Mouse (Mus musculus): ENCODE results near the gene Nova2. TPM values are rescaled to one million over a fixed set of nuclear protein-coding genes. Genes with fewer than 3 reads are reported as not detected.

Gene Nova2
- polyA plus RNA-seq, 1 experiment from 2014 or later: 0.18 TPM

DNA sequence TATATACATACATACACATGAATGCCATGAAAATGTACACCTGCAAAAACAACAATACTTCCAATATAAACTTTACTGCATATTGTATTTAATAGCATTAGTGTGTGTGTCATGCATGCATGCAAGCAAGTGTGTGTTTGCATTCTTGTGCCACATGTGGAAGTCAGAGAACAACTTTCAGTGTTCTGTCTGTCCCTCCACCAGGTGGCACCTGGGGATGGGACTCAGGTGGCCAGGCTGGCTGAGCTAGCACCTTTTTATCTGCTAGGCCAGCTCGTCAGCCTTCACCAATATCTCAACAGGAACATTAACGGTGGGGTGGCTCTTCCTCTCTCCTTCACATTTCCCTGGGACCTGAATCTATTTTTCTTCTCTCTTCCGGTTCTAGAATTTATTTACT is 23.2 kb upstream of the Nova2 start:
- peak; percentile 61 for TF ChIP-seq CTCF (IDR thresholded peaks at IDR 0.05; ENCODE audit: low read depth)
- Histone ChIP-seq H3K4me3 (ENCODE audit: low read depth, low read length) (no peak overlapping the region), H3K9me3 (ENCODE audit: control insufficient read depth) (no peaks in the 10 kb centered on the region), H3K27me3 (replicated peaks; ENCODE audit: control insufficient read depth, insufficient read depth, low read length) (no peaks in the 10 kb centered on the region), H3K4me1 (replicated peaks; ENCODE audit: control insufficient read depth, insufficient read depth, low read length) (no peaks in the 10 kb centered on the region), H3K27ac (ENCODE audit: low read depth, low read length) (no peak overlapping the region), H3K9ac (ENCODE audit: low read depth, low read length) (no peak overlapping the region), H3K4me2 (replicated peaks; ENCODE audit: low read depth) (no peak overlapping the region), H3K36me3 (ENCODE audit: control insufficient read depth, insufficient read depth) (peaks cover 37% of the 10 kb centered on the region)
- ATAC-seq: no peak
- WGBS: 51% methylated on average over 3 of the region's 3 CpGs

DNA sequence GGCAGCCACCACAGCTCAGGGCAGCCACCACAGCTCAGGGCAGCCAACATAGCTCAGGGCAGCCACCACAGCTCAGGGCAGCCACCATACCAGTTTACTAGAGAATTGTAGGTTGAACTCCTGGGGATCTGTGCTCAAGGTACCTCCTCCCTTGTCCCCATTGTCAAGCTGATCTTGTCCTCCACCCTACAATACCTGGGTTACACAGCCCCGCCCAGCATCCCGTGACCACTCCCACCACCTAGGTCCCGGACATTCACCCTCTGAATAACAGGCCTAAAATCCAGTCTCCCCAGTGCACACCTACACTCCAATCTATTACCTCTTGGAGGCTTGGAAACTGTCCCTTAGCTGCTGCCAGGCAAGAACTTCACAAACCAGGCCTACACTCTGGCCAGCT is 20.7 kb upstream of the Nova2 start:
- TF ChIP-seq CTCF (IDR thresholded peaks at IDR 0.05; ENCODE audit: low read depth): no peak
- H3K9ac ChIP-seq (ENCODE audit: low read depth, low read length): no peak overlapping the region
- no peaks in the 10 kb centered on the region for H3K4me1 ChIP-seq (replicated peaks; ENCODE audit: control insufficient read depth, insufficient read depth, low read length)
- H3K4me2 ChIP-seq (replicated peaks; ENCODE audit: low read depth): no peak overlapping the region
- H3K27ac ChIP-seq (ENCODE audit: low read depth, low read length): no peak overlapping the region
- no peaks in the 10 kb centered on the region for H3K27me3 ChIP-seq (replicated peaks; ENCODE audit: control insufficient read depth, insufficient read depth, low read length)
- ATAC-seq: no peak
- peaks cover 14% of the 10 kb centered on the region for H3K36me3 ChIP-seq (ENCODE audit: control insufficient read depth, insufficient read depth)
- H3K9me3 ChIP-seq (ENCODE audit: control insufficient read depth): no peaks in the 10 kb centered on the region
- WGBS: 63% methylated on average over 3 of the region's 3 CpGs
- H3K4me3 ChIP-seq (ENCODE audit: low read depth, low read length): no peak overlapping the region

DNA sequence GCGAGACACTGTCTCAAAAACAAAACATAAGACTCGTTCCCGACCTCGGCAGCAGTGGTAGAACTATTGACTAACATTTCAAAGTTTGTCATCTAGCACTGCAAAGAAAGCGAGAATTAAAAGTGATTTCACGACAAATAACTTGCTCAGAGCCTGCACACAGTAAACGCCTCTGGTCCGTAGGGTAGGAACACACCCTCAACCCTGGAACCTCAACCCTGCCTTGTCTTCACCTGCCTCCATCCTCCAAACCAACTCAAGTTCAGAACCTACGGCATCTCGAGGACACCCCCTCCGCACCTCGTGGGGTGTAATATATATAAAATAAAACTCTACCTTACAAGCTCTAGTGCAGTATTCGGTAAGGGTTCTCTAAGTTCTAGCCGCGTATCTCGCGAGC is 15.9 kb upstream of the Nova2 start:
- H3K4me3 ChIP-seq (ENCODE audit: low read depth, low read length): peak overlapping the region; percentile 73
- no peaks in the 10 kb centered on the region for H3K9me3 ChIP-seq (ENCODE audit: control insufficient read depth)
- ATAC-seq: peak; percentile 39; the same call in 1 of the 2 replicates
- H3K27me3 ChIP-seq (replicated peaks; ENCODE audit: control insufficient read depth, insufficient read depth, low read length): no peaks in the 10 kb centered on the region
- no peak for TF ChIP-seq CTCF (IDR thresholded peaks at IDR 0.05; ENCODE audit: low read depth)
- H3K4me2 ChIP-seq (replicated peaks; ENCODE audit: low read depth): peak overlapping the region; percentile 65
- H3K36me3 ChIP-seq (ENCODE audit: control insufficient read depth, insufficient read depth): peaks cover 5% of the 10 kb centered on the region; the same call in 1 of the 2 replicates
- H3K9ac ChIP-seq (ENCODE audit: low read depth, low read length): peak overlapping the region; percentile 43; the same call in 1 of the 2 replicates
- no peaks in the 10 kb centered on the region for H3K4me1 ChIP-seq (replicated peaks; ENCODE audit: control insufficient read depth, insufficient read depth, low read length)
- WGBS: 3% methylated on average over 17 of the region's 17 CpGs
- H3K27ac ChIP-seq (ENCODE audit: low read depth, low read length): no peak overlapping the region

DNA sequence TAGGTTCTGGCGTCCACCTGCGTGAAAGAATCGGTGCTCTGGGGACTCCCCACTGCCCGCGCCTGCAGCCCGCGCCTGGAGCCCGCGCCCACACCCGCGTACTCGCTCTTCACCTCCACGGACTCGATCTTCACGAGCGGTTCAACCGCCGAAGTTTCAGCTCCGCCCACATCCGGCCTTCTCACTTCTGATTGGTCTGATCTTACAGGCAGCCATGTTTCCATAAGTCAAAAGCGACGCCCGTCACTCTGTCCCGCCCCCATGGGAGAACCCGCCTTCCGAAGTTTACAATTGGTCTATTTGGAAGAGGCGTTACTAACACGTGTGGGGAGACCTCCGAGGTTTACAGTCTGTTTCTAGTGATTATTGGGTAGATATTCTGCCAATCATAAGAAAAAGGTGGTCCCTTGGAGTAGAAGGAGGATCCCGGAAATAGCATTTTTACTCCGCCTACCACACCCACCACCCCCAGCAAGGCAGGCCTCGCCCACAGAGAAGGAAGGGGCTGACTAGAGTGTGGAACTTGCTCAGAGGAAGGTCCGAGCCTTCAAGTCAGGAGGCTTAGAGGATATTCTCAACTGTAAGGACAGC is 15.4 kb upstream of the Nova2 start, which contains the start of gene Ccdc61:
Gene Ccdc61, minus strand, starts transcription at position 175 of the 591 bp plus-strand sequence.
- ATAC-seq: peak; percentile 100
- H3K9me3 ChIP-seq (ENCODE audit: control insufficient read depth): no peaks in the 10 kb centered on the region
- peak within 1 kb of the TSS; percentile 73 for H3K4me3 ChIP-seq (ENCODE audit: low read depth, low read length)
- peaks cover 5% of the 10 kb centered on the region; the same call in 1 of the 2 replicates for H3K36me3 ChIP-seq (ENCODE audit: control insufficient read depth, insufficient read depth)
- H3K27ac ChIP-seq (ENCODE audit: low read depth, low read length): no peak within 1 kb of the TSS
- under 1% methylated on average over 33 of the region's 33 CpGs for WGBS
- no peak for TF ChIP-seq CTCF (IDR thresholded peaks at IDR 0.05; ENCODE audit: low read depth)
- peak within 1 kb of the TSS; percentile 73 for H3K4me2 ChIP-seq (replicated peaks; ENCODE audit: low read depth)
- H3K9ac ChIP-seq (ENCODE audit: low read depth, low read length): peak within 1 kb of the TSS; percentile 43; the same call in 1 of the 2 replicates
- no peaks in the 10 kb centered on the region for H3K27me3 ChIP-seq (replicated peaks; ENCODE audit: control insufficient read depth, insufficient read depth, low read length)
- no peaks in the 10 kb centered on the region for H3K4me1 ChIP-seq (replicated peaks; ENCODE audit: control insufficient read depth, insufficient read depth, low read length)

GRCm38 (mm10) chr7:18916254-18916653 is 9.4 kb upstream of the Nova2 start:
- no peak overlapping the region for H3K27ac ChIP-seq (ENCODE audit: low read depth, low read length)
- no peaks in the 10 kb centered on the region for H3K27me3 ChIP-seq (replicated peaks; ENCODE audit: control insufficient read depth, insufficient read depth, low read length)
- H3K4me2 ChIP-seq (replicated peaks; ENCODE audit: low read depth): no peak overlapping the region
- no peaks in the 10 kb centered on the region for H3K9me3 ChIP-seq (ENCODE audit: control insufficient read depth)
- no peaks in the 10 kb centered on the region for H3K36me3 ChIP-seq (ENCODE audit: control insufficient read depth, insufficient read depth)
- H3K4me1 ChIP-seq (replicated peaks; ENCODE audit: control insufficient read depth, insufficient read depth, low read length): no peaks in the 10 kb centered on the region
- WGBS: 65% methylated on average over 4 of the region's 4 CpGs
- no peak for ATAC-seq
- TF ChIP-seq CTCF (IDR thresholded peaks at IDR 0.05; ENCODE audit: low read depth): peak; percentile 18; the same call in 1 of the 2 replicates
- no peak overlapping the region for H3K4me3 ChIP-seq (ENCODE audit: low read depth, low read length)
- no peak overlapping the region for H3K9ac ChIP-seq (ENCODE audit: low read depth, low read length)

GRCm38 (mm10) chr7:18917931-18918330 is 7.8 kb upstream of the Nova2 start:
- Histone ChIP-seq H3K27me3 (replicated peaks; ENCODE audit: control insufficient read depth, insufficient read depth, low read length) (peaks cover 4% of the 10 kb centered on the region; the same call in 1 of the 2 replicates), H3K4me2 (replicated peaks; ENCODE audit: low read depth) (no peak overlapping the region), H3K9ac (ENCODE audit: low read depth, low read length) (no peak overlapping the region), H3K4me1 (replicated peaks; ENCODE audit: control insufficient read depth, insufficient read depth, low read length) (no peaks in the 10 kb centered on the region), H3K9me3 (ENCODE audit: control insufficient read depth) (no peaks in the 10 kb centered on the region), H3K36me3 (ENCODE audit: control insufficient read depth, insufficient read depth) (no peaks in the 10 kb centered on the region), H3K4me3 (ENCODE audit: low read depth, low read length) (no peak overlapping the region), H3K27ac (ENCODE audit: low read depth, low read length) (no peak overlapping the region)
- WGBS: 63% methylated on average over 3 of the region's 3 CpGs
- TF ChIP-seq CTCF (IDR thresholded peaks at IDR 0.05; ENCODE audit: low read depth): no peak
- no peak for ATAC-seq

Data from intestine, postnatal 0 days (tissue).